Mouse (Mus musculus) lung, postnatal 0 days (tissue): ENCODE measurements around the gene Kmt2a.

Experiments used
- CTCF ChIP-seq: IDR thresholded peaks from 2 replicates; pipeline ENCODE4 v1.5.1; 2016; ENCODE audit warnings: antibody characterized with exemption, mild to moderate bottlenecking
- EP300 ChIP-seq: IDR thresholded peaks from 2 replicates; pipeline ENCODE4 v1.6.1; 2016; ENCODE audit warnings: antibody characterized with exemption, mild to moderate bottlenecking, control low read depth

DNA sequence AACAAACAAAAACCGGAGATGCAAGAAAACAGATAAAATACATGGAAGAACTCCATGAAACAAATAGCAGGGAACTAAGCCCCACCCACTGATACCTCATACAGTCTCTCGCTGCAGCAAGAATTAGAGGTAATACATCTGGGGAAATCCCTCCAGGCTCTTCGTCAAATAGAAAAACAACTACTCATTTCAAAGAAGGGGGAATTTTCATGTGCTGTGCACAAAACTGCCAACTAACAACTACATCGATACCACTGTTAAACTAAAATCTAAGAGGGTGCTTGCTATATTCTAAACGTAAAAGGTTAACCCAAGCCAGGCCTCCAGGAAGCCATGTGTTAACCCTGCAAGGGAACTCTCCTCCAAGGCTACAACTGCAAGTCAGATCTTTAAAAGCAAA lies 7.4 kb downstream of the Kmt2a start:
- TF ChIP-seq CTCF = no peak
- no peak for TF ChIP-seq EP300
